Mouse (Mus musculus) cerebellum, adult (tissue): ENCODE measurements around the gene Rbfox2.
A peak's percentile ranks its signal among the peaks of the same experiment; 100 is the strongest.

Source experiments
- ATAC-seq: cut with Nextera tagmentation; 2 replicates; pipeline ENCODE4 v1.9.2; 2017; ENCODE audit warnings: mild to moderate bottlenecking, moderate library complexity, mixed read lengths; ENCODE audit not compliant: insufficient number of reproducible peaks, low FRiP score, low TSS enrichment

Rbfox2 gene

GRCm38 (mm10) chr15:77206996-77207395 is 99.8 kb downstream of the Rbfox2 start:
- ATAC-seq, result no peak

- peak; percentile 64; the same call in 1 of the 2 replicates for ATAC-seq
Measured at GRCm38 (mm10) chr15:77204951-77205350, 101.9 kb downstream of the Rbfox2 start.

DNA sequence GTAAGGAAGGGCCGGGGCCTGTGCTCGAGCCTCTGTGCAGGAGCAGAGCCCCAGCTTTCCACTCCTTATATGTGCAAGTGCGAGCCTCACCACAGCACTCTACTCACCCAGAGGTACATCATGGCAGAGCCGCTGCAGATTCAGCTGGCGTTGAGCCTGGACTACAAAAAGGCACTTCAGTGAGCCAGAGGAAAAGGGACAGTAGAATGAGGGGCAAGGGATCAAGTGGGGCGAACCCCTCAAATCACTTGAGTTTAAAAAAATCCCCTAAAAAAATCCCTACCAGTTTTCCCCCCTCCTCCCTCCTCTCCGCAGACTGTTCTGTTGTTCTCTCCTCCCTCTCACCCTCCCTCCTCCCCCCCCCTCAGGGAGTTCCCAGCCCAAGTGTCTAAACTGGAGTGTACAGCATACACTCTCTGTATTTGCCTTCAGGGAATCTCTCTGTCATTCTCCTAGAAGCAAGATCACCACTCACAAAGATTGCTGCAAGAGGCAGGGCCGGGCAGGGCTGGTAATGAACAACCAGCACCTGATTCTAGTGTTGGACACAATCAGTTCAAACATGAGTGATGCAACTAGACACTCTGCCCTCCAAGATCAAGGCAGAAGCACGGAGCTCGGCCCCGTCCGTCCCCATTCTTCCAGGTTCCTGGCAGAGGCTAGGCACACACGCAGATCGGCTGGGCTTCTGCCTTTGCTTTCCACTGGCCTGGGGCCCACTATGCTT is 103.4 kb downstream of the Rbfox2 start:
- peak; percentile 59; the same call in 1 of the 2 replicates for ATAC-seq

- no peak for ATAC-seq
Measured at GRCm38 (mm10) chr15:77202881-77203254, 103.9 kb downstream of the Rbfox2 start.

GRCm38 (mm10) chr15:77202223-77202622 is 104.6 kb downstream of the Rbfox2 start:
- ATAC-seq, result no peak

DNA sequence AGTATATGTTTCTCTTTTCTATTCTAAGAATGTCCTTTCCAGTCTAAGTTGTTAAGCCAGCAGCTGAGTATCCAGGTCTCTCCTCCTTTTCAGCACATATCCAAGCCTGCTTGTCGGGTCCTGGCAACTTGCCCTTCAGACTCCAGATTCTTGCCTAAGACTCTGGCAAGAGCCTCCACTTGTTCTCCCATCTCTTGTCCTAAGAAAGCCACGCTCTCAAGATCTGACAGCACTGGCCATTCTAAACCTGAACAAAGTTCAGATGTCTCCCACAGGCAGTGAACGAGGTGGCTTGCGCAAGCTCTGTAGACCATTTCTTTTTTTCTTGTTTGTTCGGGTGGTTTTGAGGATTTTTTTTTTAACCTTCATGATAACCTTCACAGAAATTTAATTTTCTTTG is 110.0 kb downstream of the Rbfox2 start:
- no peak for ATAC-seq

- ATAC-seq, result no peak
Measured at GRCm38 (mm10) chr15:77196001-77196400, 110.8 kb downstream of the Rbfox2 start.

- ATAC-seq, result no peak
Measured at GRCm38 (mm10) chr15:77192154-77192935, 114.5 kb downstream of the Rbfox2 start.

DNA sequence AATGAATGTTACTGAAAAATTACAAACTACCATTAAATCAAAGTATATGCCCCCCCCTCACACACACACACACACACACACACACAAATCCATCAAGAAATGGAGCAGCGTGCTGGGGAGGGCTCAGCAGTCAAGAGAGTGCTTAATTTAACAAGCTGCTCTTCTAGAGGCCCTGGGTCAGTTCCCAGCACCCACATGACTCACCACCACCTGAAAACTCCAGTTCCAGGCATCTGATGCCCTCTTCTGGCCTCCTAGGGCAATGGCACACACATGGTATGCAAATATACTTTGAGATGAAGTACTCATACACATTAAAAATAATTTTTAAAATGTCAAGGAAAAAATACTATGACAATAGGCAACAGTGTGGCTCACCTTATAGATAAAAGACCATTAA is 120.7 kb downstream of the Rbfox2 start:
- ATAC-seq, result no peak

GRCm38 (mm10) chr15:77185614-77186013 is 121.2 kb downstream of the Rbfox2 start:
- no peak for ATAC-seq

DNA sequence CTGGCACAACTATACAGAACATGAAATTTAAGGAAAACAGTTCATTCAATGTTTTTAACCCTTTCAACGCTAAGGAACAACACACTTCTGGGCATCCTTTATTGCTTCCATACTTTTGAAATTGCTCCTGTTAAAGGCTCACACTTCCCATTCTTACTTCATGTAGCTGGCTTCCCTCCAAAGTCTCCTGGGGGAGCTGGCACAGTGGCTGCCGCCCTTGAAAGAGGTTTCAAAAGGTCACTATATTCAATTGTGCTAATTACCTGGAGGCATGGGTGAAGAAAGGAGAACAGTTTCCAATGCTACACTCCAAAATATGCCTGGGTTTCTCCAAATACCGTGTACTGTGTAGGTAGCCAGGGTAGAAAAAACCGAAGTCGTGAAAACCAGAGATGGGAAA is 124.0 kb downstream of the Rbfox2 start:
- ATAC-seq, result no peak

DNA sequence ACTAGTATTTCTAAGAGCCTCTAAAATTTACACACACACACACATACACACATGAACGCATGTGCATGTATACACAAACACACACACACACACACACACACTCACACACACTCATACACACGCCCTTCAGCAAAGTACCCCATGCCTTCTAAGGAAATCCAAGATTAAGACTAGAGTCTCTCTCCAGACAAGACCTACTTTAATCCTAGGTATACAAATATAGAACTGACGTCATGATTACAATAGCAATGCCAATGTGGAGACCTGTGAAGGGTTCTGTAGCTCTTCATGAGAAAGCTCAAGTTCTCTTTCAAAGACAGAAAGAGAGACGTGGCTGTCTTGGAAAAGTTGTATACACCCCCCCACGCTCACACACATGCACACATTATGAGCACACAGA is 132.8 kb downstream of the Rbfox2 start:
- ATAC-seq, result no peak

GRCm38 (mm10) chr15:77172414-77172813 is 134.4 kb downstream of the Rbfox2 start:
- no peak for ATAC-seq

DNA sequence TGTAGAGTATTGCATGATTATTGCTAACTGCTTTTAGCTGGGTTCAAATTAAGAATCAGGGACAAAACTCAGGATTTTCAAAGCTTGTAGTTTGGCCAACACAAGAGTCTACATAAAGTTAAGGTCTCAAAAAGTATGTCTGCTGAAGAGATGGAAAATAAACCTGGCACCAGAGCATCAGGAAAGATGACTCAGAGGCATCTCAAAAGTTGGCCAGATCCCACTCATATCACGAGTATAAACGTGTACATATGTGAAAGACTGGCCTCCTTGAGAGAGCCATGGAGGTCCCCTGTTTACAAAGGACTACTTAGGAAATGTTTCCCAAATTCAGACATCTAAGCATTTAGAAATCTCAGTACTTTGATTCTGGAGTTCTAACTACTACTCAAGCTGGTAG is 138.0 kb downstream of the Rbfox2 start:
- ATAC-seq, result no peak

DNA sequence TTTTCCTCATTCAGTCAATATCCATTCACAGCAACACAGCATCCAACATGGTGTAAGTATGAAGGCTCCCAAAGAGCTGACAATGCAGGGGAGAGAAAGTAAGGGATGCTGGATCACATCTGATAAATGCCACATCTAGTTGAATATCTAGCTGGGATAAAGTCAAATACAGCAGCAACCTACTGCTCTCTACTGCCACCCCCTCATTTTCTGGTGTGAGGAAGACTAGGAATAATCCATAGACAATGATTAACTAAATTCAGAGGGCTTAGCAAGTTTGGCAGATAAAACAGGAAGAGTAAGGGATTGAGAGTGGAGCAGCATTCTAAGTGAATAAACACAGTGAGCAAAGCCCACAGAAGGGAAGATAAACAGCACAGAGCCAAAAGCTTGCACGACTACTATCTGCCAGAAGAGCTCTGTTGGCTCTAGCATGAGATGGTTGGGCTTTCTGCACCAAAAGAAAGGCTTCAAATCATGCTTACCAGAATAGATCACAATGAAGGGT is 140.5 kb downstream of the Rbfox2 start:
- ATAC-seq, result no peak

GRCm38 (mm10) chr15:77163336-77163735 is 143.5 kb downstream of the Rbfox2 start:
- ATAC-seq, result no peak

DNA sequence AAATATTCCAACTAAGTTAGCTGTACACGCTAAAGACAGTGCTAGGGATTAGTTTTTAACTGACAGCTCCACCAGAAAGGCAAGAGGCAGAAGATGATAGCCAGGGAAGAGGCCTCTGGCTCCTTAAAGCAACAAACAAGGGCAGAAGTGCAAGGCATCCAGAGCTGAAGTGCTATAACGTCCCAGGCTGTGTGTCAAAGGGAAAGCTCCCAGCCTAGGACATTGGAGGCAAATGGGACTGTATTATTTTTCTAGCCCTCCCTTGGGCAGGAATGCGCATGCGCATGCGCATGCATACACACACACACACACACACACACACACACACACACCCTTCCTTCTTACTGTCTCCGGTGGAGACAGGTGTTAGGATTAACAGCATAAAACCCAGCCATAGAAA is 143.9 kb downstream of the Rbfox2 start:
- ATAC-seq, result no peak

DNA sequence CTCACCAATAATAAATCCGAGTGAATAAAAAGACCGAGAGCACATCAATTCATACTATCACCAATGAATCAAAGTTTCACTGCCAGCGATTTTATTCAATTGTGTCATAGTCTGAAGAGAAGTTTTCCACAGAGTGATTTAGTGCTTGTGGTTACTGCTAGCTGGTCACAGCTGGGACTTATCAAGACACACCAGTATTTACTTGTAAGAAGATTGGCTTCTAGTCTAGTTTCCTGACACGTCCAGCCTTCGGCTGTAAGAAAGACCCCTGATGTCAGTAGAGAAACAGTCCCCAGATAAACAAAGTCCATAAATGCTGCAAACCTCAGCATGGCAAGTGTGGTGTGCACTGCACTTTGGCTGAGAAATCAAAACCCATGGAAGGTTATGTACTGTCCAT is 145.4 kb downstream of the Rbfox2 start:
- ATAC-seq, result no peak

- no peak for ATAC-seq
Measured at GRCm38 (mm10) chr15:77160848-77161247, 146.0 kb downstream of the Rbfox2 start.

- ATAC-seq, result no peak
Measured at GRCm38 (mm10) chr15:77156525-77156924, 150.3 kb downstream of the Rbfox2 start.

GRCm38 (mm10) chr15:77154248-77154785 is 152.5 kb downstream of the Rbfox2 start:
- ATAC-seq, result no peak
